Mouse (Mus musculus) G1E (cell line): ENCODE data around the gene Rabl6. TPM values are rescaled to one million over a fixed set of nuclear protein-coding genes. Genes with fewer than 3 reads are reported as not detected.

Source experiments
- ATAC-seq: 2 replicates; pipeline ENCODE4 v1.8.0; 2016; ENCODE audit warnings: mild to moderate bottlenecking; ENCODE audit not compliant: insufficient number of reproducible peaks, poor library complexity, low FRiP score, severe bottlenecking; ENCODE audit errors: extremely low read depth
- DNase-seq: peaks from one replicate; pipeline ENCODE4 v3.0.0; 2012; ENCODE audit warnings: low spot score
- H3K27me3 ChIP-seq: 2 replicates; pipeline ENCODE4 v1.6.1; 2012; ENCODE audit warnings: mild to moderate bottlenecking, low read length, inconsistent platforms; ENCODE audit not compliant: insufficient read depth
- H3K36me3 ChIP-seq: replicated peaks from 2 replicates; pipeline ENCODE3; 2012; ENCODE audit warnings: mild to moderate bottlenecking, inconsistent platforms
- H3K4me1 ChIP-seq: 2 replicates; pipeline ENCODE4 v1.6.1; 2012; ENCODE audit warnings: low read depth, low read length, inconsistent platforms, mixed read lengths; ENCODE audit not compliant: insufficient read depth
- H3K4me3 ChIP-seq: 2 replicates; pipeline ENCODE4 v1.5.1; 2012; ENCODE audit warnings: low read depth, mild to moderate bottlenecking, inconsistent platforms, low read length, moderate library complexity, mixed read lengths
- H3K9me3 ChIP-seq: replicated peaks from 2 replicates; pipeline ENCODE4 v1.6.1; 2012; ENCODE audit warnings: inconsistent platforms
- CTCF ChIP-seq: IDR thresholded peaks from 2 replicates; pipeline ENCODE4 v1.5.1; 2012; ENCODE audit warnings: low read depth, low read length, inconsistent platforms, mixed read lengths
- GATA1 ChIP-seq: IDR thresholded peaks from 2 replicates; pipeline ENCODE4 v1.6.1; 2012; ENCODE audit warnings: borderline replicate concordance, low read length, inconsistent platforms, mixed read lengths
- GATA2 ChIP-seq: IDR thresholded peaks from 2 replicates; pipeline ENCODE4 v1.6.1; 2012; ENCODE audit warnings: low read depth, low read length, inconsistent platforms, borderline replicate concordance
- POLR2AphosphoS5 ChIP-seq: IDR thresholded peaks from 2 replicates; pipeline ENCODE4 v1.6.1; 2012; ENCODE audit warnings: low read depth, low read length, inconsistent platforms; ENCODE audit not compliant: insufficient replicate concordance
- TAL1 ChIP-seq: conservative IDR thresholded peaks from 2 replicates; pipeline ENCODE4 v1.6.1; 2012; ENCODE audit warnings: low read depth, low read length, inconsistent platforms, mixed read lengths
- polyA plus RNA-seq: library from polyadenylated mRNA; stranded (reverse); fragments of >175 nt; gene quantifications from 2 replicates; pipeline ENCODE4 v1.2.3, GENCODE M21; 2012
- total RNA-seq, 2 experiments: library from RNA; stranded (forward) in 1 of 2; stranded (reverse) in 1 of 2; fragments of 200-1000 nt in 1 of 2; fragments of >200 nt in 1 of 2; fragmentation: Nextera tagmentation in 1 of 2; gene quantifications; 2 replicates each; pipeline ENCODE4 v1.2.3; 2014 to 2017

Gene Rabl6
- total and polyA plus RNA-seq, 3 experiments, result 41.5 to 82.4 (median 74.9) TPM

DNA sequence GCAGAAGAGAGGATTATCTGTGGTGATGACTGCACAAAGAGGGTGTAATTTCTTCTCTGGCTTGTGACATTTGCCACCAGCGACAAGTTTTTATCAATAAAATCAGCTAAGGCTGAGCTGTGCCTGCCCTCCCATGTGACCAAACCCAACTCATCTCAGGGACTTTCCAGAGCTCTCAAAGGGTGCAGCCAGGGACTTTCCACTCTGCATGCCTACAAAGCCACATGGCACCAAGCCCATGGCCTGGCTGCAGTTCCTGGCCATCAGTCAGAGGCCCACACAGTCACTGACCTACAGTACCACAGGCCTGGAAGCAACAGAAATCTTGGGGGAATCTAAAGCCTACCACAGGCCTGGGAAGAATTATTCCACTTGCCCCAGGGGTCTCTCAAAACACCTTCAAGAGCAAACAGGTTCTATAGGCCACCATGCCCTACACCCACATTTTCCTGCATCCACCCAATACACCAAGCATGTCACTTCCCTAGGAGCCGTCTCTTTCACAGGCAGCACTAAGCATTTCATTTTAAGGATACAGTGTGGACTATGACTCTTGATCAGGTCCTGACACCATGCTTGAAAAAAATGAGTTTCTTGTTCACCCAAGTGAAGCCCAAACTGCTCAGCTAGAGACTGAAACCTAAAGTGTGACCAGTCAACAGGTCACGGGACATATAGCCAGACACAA lies 74.0 kb downstream of the Rabl6 start:
- Histone ChIP-seq H3K27me3 (no peaks in the 10 kb centered on the region), H3K9me3 (no peaks in the 10 kb centered on the region), H3K4me1 (peaks cover 14% of the 10 kb centered on the region), H3K4me3 (no peak overlapping the region), H3K36me3 (peaks cover 94% of the 10 kb centered on the region)
- TF ChIP-seq POLR2AphosphoS5 (no peak), GATA1 (no peak), TAL1 (no peak), CTCF (no peak), GATA2 (no peak)
- DNase-seq, result no peak
- no peak for ATAC-seq

DNA sequence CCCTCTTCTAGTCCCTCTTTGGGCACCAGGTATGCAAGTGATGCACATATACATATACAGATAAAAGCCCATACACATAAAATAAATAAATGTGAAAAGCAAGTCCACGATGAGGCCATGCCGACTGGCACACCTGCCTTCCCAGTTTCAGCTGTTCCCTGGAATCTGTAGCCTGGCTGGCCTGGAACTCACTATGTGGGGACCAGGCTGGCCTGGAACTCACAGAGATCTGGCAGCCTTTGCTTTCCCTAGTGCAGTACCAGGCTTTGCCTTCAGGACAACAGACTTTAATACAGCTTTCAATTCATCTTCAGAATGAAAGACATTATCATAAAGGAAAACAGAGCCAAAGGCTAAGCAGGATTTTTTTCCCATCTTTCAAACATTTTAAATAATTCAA lies 74.6 kb downstream of the Rabl6 start:
- TF ChIP-seq TAL1 (no peak), CTCF (no peak), GATA1 (no peak), GATA2 (no peak), POLR2AphosphoS5 (no peak)
- DNase-seq (no peak), ATAC-seq (no peak)
- Histone ChIP-seq H3K4me1 (peaks cover 14% of the 10 kb centered on the region), H3K36me3 (peaks cover 94% of the 10 kb centered on the region), H3K27me3 (no peaks in the 10 kb centered on the region), H3K9me3 (no peaks in the 10 kb centered on the region), H3K4me3 (no peak overlapping the region)

Other genes starting within 250 kb of the Rabl6 start
Only the 20 nearest of the 33 such genes appear.
- gene Paxx, start 147.4 kb downstream of the Rabl6 start, total RNA-seq (2014; fragmentation: Nextera tagmentation), result 16.3 and 23.2 TPM in 2 replicates
- 14.2 and 17.8 TPM in 2 replicates for gene Paxx, start 147.4 kb downstream of the Rabl6 start, total RNA-seq (2017)
- gene Paxx, start 147.4 kb downstream of the Rabl6 start, polyA plus RNA-seq, result 43.4 and 47.0 TPM in 2 replicates
- not detected in 2 replicates for gene Ptgds, start 138.5 kb downstream of the Rabl6 start, total RNA-seq (2014; fragmentation: Nextera tagmentation)
- 0.44 TPM in 1 of 2 replicates, not detected in the other for gene Ptgds, start 138.5 kb downstream of the Rabl6 start, total RNA-seq (2017)
- gene Ptgds, start 138.5 kb downstream of the Rabl6 start, polyA plus RNA-seq, result not detected in 2 replicates
- not detected in 2 replicates for gene Lcn12, start 114.6 kb downstream of the Rabl6 start, total RNA-seq (2014; fragmentation: Nextera tagmentation)
- not detected in 2 replicates for gene Lcn12, start 114.6 kb downstream of the Rabl6 start, total RNA-seq (2017)
- gene Lcn12, start 114.6 kb downstream of the Rabl6 start, polyA plus RNA-seq, result not detected in 2 replicates
- 48.3 and 57.9 TPM in 2 replicates for gene Fbxw5, start 107.8 kb downstream of the Rabl6 start, total RNA-seq (2014; fragmentation: Nextera tagmentation)
- 21.1 and 24.7 TPM in 2 replicates for gene Fbxw5, start 107.8 kb downstream of the Rabl6 start, total RNA-seq (2017)
- 17.1 and 35.5 TPM in 2 replicates for gene Fbxw5, start 107.8 kb downstream of the Rabl6 start, polyA plus RNA-seq
- 3.4 and 4.4 TPM in 2 replicates for gene C8g, start 106.8 kb downstream of the Rabl6 start, total RNA-seq (2014; fragmentation: Nextera tagmentation)
- gene C8g, start 106.8 kb downstream of the Rabl6 start, total RNA-seq (2017), result 2.2 and 3.3 TPM in 2 replicates
- gene C8g, start 106.8 kb downstream of the Rabl6 start, polyA plus RNA-seq, result 0.10 and 0.21 TPM in 2 replicates
- gene Traf2, start 61.6 kb downstream of the Rabl6 start, total RNA-seq (2014; fragmentation: Nextera tagmentation), result 7.1 and 7.9 TPM in 2 replicates
- 18.1 and 19.1 TPM in 2 replicates for gene Traf2, start 61.6 kb downstream of the Rabl6 start, total RNA-seq (2017)
- gene Traf2, start 61.6 kb downstream of the Rabl6 start, polyA plus RNA-seq, result 5.4 and 7.8 TPM in 2 replicates
- 102 and 126 TPM in 2 replicates for gene Edf1, start 50.7 kb downstream of the Rabl6 start, total RNA-seq (2014; fragmentation: Nextera tagmentation)
- 91.0 and 109 TPM in 2 replicates for gene Edf1, start 50.7 kb downstream of the Rabl6 start, total RNA-seq (2017)
- 570 and 701 TPM in 2 replicates for gene Edf1, start 50.7 kb downstream of the Rabl6 start, polyA plus RNA-seq
- gene Mamdc4, start 33.7 kb downstream of the Rabl6 start, total RNA-seq (2014; fragmentation: Nextera tagmentation), result 0.58 and 4.3 TPM in 2 replicates
- gene Mamdc4, start 33.7 kb downstream of the Rabl6 start, total RNA-seq (2017), result 1.9 and 5.5 TPM in 2 replicates
- gene Mamdc4, start 33.7 kb downstream of the Rabl6 start, polyA plus RNA-seq, result 1.4 and 1.6 TPM in 2 replicates
- 1.4 and 2.1 TPM in 2 replicates for gene Phpt1, start 33.3 kb downstream of the Rabl6 start, total RNA-seq (2014; fragmentation: Nextera tagmentation)
- 7.1 and 12.5 TPM in 2 replicates for gene Phpt1, start 33.3 kb downstream of the Rabl6 start, total RNA-seq (2017)
- gene Phpt1, start 33.3 kb downstream of the Rabl6 start, polyA plus RNA-seq, result 6.5 and 9.5 TPM in 2 replicates
- gene Ajm1, start 26.8 kb downstream of the Rabl6 start, total RNA-seq (2014; fragmentation: Nextera tagmentation), result 0.63 and 1.1 TPM in 2 replicates
- 0.05 TPM in 1 of 2 replicates, not detected in the other for gene Ajm1, start 26.8 kb downstream of the Rabl6 start, total RNA-seq (2017)
- gene Ajm1, start 26.8 kb downstream of the Rabl6 start, polyA plus RNA-seq, result 0.32 and 0.35 TPM in 2 replicates
- gene Ccdc183, start 9.2 kb upstream of the Rabl6 start, total RNA-seq (2014; fragmentation: Nextera tagmentation), result not detected in 2 replicates
- gene Ccdc183, start 9.2 kb upstream of the Rabl6 start, total RNA-seq (2017), result 0.05 TPM in 1 of 2 replicates, not detected in the other
- not detected in 2 replicates for gene Ccdc183, start 9.2 kb upstream of the Rabl6 start, polyA plus RNA-seq
- not detected in 2 replicates for gene Tmem141, start 13.5 kb upstream of the Rabl6 start, total RNA-seq (2014; fragmentation: Nextera tagmentation)
- gene Tmem141, start 13.5 kb upstream of the Rabl6 start, total RNA-seq (2017), result not detected in 2 replicates
- gene Tmem141, start 13.5 kb upstream of the Rabl6 start, polyA plus RNA-seq, result not detected in 2 replicates
- gene Fcna, start 19.5 kb upstream of the Rabl6 start, total RNA-seq (2014; fragmentation: Nextera tagmentation), result not detected in 2 replicates
- gene Fcna, start 19.5 kb upstream of the Rabl6 start, total RNA-seq (2017), result not detected in 2 replicates
- not detected in 2 replicates for gene Fcna, start 19.5 kb upstream of the Rabl6 start, polyA plus RNA-seq
- not detected in 2 replicates for gene Lcn8, start 44.6 kb upstream of the Rabl6 start, total RNA-seq (2014; fragmentation: Nextera tagmentation)
- gene Lcn8, start 44.6 kb upstream of the Rabl6 start, total RNA-seq (2017), result not detected in 2 replicates
- not detected in 2 replicates for gene Lcn8, start 44.6 kb upstream of the Rabl6 start, polyA plus RNA-seq
- gene Lcn5, start 49.4 kb upstream of the Rabl6 start, total RNA-seq (2014; fragmentation: Nextera tagmentation), result not detected in 2 replicates
- gene Lcn5, start 49.4 kb upstream of the Rabl6 start, total RNA-seq (2017), result not detected in 2 replicates
- not detected in 2 replicates for gene Lcn5, start 49.4 kb upstream of the Rabl6 start, polyA plus RNA-seq
- gene Lcn6, start 68.3 kb upstream of the Rabl6 start, total RNA-seq (2014; fragmentation: Nextera tagmentation), result not detected in 2 replicates
- not detected in 2 replicates for gene Lcn6, start 68.3 kb upstream of the Rabl6 start, total RNA-seq (2017)
- gene Lcn6, start 68.3 kb upstream of the Rabl6 start, polyA plus RNA-seq, result not detected in 2 replicates
- not detected in 2 replicates for gene Lcn10, start 74.2 kb upstream of the Rabl6 start, total RNA-seq (2014; fragmentation: Nextera tagmentation)
- gene Lcn10, start 74.2 kb upstream of the Rabl6 start, total RNA-seq (2017), result 0.17 TPM in 1 of 2 replicates, not detected in the other
- gene Lcn10, start 74.2 kb upstream of the Rabl6 start, polyA plus RNA-seq, result not detected in 2 replicates
- gene Obp2a, start 91.5 kb upstream of the Rabl6 start, total RNA-seq (2014; fragmentation: Nextera tagmentation), result not detected in 2 replicates
- gene Obp2a, start 91.5 kb upstream of the Rabl6 start, total RNA-seq (2017), result not detected in 2 replicates
- not detected in 2 replicates for gene Obp2a, start 91.5 kb upstream of the Rabl6 start, polyA plus RNA-seq
- not detected in 2 replicates for gene Bmyc, start 98.2 kb upstream of the Rabl6 start, total RNA-seq (2014; fragmentation: Nextera tagmentation)
- not detected in 2 replicates for gene Bmyc, start 98.2 kb upstream of the Rabl6 start, total RNA-seq (2017)
- gene Bmyc, start 98.2 kb upstream of the Rabl6 start, polyA plus RNA-seq, result not detected in 2 replicates
- not detected in 2 replicates for gene Obp2b, start 128.5 kb upstream of the Rabl6 start, total RNA-seq (2014; fragmentation: Nextera tagmentation)
- gene Obp2b, start 128.5 kb upstream of the Rabl6 start, total RNA-seq (2017), result not detected in 2 replicates
- gene Obp2b, start 128.5 kb upstream of the Rabl6 start, polyA plus RNA-seq, result not detected in 2 replicates